Mouse (Mus musculus) brain, adult 2 months (tissue): ENCODE measurements around the gene Fgfr2.
A peak's percentile ranks its signal among the peaks of the same experiment; 100 is the strongest.

ENCODE experiments used
- DNase-seq: peaks from one replicate; pipeline ENCODE4 v3.0.0; 2011; ENCODE audit warnings: low read depth, low spot score

Fgfr2 gene

DNA sequence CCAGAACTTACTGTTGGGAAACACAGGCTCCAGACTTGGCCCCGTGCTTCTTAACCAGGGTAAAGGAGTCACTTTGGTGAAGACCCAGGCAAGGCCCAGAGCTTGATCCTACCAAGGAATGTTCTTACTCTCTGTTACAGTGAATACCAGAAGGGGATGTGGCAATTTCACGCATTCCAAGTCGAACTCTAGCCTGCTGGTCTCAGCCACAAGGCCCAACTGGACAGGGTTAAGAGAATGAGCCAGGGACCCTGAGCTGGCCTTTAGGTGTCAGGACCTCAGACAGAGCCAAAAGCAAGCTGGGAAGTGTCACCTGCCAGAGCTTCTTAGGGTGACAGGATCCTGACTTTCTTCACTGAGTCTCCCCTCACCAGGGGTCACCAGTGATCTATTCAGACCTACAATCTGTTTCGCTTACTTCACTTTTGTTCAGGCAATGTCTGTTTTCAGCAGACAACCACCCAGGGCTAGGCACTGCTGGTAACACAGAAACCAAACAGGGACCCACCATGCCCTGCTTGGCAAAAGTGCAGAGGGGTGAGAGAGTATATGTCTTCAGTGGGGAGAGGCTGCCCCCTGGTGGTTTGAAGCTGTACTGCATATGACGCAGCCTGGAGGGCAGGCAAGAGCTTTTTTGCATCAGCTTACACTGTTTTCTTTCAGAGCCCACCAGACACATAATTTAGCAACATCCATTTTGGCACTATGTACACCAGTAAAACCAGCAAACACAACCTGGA is 1241.1 kb downstream of the Fgfr2 start:
- DNase-seq, result peak; percentile 57

DNA sequence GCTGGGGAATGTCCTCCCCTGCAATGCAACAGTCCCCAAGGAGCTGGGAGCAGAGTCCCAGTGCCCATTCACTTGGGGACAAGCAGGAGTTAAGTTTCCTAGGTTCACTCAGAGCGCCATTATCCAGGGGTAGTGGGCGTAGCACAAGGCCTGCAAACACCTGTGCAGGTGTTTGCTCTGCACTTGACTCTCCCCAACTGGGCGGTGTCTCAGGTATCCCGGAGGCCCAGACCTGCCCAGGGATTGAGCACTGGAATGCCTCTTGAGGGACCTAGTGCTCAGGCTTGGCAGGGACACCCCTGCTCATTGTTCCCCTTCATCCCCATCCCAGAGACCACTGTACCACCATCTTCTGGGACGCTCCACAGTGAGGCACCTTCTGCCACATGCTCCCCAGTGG is 1243.0 kb downstream of the Fgfr2 start:
- no peak for DNase-seq

DNA sequence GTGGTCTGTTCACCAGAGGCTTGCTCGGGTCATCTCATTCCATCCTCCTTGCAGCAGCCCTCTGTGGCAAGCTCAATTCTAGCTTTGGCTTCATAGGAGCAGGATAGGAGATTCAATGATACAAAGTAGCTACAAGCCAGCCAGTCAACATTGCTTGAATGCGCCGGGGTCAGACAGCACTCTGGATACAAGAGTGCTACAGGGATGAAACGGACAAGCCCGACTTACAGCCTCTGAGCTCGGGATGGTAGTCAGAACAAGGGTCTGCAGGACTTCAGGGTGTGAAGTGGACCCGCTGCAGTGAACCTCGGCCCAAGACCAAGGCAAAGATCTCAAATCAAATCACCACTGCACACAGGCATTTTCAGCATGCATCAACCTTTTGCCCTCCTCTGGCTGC is 1244.3 kb downstream of the Fgfr2 start:
- no peak for DNase-seq

DNA sequence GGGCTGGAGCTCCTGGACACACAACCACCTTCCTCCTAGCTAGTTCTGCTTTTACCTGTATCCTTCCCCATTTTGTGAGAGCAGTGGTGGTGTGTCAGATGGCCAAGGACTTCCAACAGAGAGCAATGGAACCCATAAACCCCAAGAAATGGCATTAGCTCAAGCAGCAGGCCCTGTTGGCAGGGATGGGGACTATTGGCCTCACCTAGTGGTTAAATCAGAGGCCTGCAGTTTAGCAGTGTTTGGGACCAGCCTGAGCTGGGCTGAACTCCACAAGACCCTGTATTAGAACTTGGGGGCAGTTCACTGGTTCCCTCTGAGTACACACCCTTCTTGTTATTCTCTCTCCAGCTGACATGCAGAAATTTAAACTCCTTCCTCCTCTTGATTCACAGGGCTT is 1262.0 kb downstream of the Fgfr2 start:
- no peak for DNase-seq

DNA sequence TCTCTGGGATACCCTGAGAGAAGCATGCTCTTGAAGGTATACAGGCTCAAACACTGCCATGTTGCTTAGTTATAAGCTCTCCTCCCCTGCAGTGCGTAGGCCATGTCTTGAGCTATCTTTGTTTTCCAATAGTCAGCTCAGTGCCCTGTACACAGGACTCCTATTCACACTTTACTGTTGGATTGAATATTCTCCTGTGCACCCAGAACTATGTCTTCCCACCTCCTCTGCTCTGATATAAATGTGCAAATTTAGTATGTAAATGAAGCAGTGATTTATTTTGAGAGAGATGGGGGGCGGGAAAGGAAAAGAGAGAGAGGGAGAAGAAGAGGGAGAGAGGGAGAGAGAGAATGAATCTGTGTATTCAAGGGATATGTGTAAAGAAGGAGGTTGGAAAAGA is 1267.5 kb downstream of the Fgfr2 start:
- peak; percentile 79 for DNase-seq

DNA sequence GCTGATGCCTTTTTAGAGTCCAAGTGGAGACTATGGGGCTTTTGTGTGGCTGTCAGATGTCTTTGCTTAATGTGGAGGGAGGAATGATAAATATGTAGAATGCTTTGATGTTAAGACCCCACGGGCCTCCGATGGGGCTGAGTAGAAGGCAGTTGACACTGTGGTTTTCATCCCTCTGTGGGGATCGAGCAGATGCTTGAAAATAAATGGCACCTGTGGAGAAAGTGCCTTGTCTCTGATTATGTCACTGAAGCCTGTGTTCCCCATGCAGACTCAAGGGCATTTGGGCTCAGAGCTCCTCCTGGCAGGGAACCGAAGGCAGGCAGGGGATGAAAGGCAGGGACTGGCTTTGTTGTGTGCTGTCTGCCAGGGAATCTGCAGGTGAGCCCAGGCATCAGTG is 1272.6 kb downstream of the Fgfr2 start:
- peak; percentile 35 for DNase-seq

DNA sequence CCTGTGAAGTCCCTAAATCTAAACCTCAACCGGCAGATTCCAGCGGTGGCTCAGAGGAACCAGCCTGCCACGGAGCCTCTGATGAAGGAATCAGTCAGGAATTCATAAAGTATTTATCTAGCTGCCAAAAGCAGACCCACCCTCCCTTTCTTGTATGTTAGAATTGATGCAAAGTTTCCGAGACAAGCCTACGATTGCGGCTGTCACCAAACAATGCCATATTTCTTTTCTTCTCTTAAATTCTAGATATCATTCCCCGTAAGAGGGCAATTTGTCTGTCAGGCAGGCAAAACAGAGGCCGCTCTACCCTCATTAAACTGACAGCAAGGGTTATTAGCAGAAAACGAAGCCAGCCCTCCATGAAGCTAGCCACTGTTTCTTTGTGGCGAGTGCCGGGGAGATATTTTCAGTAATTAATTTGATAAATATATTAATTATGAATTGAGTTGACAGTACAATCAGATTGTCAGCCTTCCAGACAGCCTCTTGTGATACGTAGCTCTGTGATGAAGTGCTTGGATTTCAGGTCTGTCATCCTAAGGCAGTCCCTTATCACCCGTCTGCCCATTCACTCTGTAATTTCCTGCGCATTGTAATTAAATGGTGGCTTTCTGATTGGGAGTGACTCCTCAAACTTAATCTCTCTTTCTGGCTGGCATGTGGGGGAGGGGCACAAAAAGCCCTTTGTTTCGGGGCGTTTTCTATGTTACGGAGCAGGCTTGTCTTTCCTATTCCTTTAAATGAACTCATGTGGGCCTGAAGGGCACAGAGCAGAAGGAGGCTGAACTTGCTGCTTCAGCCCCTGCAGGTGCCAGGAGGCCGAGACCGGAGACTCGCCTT is 1276.9 kb downstream of the Fgfr2 start:
- no peak for DNase-seq

DNA sequence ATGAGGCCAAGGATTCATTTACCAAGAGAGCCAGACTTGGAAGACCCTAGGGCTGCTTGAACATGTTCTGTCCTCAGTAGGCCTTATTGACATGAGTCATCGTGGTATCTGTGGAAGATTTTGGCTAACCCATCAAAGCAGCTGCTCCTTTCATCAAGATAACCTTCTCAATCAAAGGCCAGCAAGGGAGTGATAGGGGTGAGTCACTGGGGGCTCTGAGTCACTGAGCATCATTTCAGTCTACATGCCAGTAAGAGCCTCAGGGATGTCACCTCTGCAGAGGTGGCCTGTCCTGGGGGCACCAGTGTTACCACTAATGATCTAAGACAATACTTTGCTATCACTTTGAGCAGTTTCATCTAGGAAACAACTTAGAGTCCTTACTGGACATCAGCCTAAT is 1292.9 kb downstream of the Fgfr2 start:
- no peak for DNase-seq

DNA sequence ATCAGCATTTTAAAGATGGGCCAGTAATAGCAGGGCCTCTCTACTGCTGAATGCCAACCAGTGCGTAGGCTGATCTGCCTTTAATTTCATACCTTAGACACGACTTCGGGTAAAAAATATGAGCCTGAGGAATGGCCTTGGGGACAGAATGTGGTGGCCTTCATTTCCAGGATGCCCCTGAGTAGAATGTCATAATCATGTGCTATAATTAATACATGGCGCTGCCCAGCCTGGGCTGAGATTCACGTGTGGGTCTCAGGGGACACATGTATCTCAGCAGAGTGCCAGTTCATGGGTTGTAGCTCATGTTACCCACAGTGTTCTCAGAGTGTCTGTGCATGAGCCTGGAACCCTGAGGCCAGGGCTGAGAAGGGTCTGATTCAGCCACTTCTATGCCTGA is 1296.3 kb downstream of the Fgfr2 start:
- DNase-seq, result no peak

DNA sequence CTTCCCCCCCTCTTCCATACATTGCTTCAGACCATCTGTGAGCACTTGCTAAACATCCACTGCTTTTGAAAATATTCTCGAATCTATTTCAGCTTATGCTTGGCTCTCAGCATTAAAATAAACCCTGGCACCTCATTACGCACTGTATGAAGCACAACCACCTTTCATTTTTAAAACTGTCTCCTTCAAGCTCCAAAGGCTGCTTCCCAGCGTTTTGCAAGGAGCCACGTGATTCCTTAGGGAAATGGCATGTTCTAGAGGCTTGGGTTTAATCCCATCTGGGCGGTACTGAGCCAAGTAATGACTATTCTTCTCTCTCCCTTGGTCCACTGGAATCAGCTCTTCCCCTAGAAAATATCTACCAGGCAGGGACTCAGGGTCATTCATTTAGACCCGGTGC is 1305.2 kb downstream of the Fgfr2 start:
- DNase-seq, result peak; percentile 70

DNA sequence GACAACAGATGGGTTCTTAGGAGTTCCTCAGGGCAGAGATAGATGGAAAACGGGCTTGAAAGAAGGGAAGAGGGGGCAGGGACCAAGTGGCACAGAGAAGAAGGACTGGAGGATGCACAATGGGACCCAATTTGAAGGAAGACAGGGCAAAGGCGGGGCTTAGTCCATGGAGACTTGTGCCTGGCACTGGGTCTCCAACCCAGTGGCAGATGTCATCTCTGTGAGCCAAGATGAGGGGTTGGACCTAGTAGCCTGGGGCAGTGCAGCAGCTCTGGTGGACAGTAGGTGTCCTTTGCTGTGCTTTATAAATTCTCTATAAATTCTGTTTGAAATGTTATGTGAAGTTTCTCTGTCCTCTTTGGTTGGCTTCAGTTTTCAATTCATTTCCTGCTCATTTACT is 1306.5 kb downstream of the Fgfr2 start:
- no peak for DNase-seq

DNA sequence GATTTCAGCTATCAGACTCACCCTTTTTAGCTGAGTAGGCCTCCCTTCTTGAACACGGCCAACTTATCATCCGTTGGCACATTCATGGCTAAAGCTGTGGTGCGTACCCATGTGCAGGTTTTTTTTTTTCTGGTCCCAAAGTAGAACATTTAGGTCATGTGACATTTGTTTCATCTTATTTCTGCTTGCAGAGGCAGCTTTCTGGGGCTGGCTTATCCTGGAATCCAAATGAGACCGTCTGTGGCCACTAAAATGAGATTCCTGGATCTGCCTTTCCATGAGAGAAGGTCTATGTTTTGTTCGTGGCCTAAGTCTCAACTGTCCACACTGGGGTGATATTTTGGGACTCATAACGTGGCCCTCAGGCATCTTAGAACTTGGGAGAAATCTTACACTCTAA is 1311.0 kb downstream of the Fgfr2 start:
- peak; percentile 25 for DNase-seq

DNA sequence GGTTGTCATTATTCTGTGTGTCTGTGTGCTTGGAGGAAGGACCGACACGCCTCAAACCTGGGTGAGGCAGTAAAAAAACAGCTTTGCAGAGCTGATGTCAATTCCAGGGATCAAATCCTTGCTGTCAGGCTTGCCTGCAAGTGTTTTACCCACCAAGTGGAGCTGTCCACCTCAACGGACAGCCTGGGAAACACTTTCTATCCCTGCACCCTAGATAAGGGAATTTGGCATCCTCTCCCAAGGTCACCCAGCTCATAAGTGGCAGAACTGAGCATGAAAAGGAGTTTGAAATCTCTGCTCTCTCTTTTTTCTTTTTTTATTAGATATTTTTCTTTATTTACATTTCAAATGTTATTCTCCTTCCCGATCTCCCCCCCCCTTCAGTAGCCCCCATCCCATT is 1312.2 kb downstream of the Fgfr2 start:
- DNase-seq, result no peak

DNA sequence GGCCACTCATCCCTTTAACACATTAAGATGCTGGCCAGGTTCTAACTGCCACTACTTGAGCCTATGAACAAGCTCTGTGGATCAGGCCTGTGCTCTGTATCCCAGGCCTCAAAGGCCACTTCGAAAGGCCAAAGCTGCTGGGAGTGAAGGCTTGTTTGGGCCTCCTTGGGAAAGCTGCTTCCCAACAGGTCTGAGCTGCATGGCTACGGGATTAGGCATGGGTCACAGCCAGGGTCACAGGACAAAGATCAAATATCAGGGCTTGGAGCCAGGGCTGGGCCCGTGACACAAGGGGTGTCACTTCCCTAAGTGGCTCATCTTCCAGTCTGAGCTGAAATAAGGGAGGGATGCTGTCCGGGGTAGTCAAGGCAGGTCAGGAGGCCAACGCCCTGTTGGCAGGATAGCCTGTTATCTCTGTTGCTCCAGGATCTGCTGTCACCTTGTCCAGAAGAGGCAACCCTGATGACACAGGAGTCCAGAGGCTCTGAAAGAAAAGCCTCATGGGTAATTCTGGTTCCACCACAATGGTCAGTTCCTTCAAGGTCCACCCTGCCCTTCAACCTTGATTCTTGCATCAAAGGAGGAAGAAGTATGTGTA is 1313.5 kb downstream of the Fgfr2 start:
- DNase-seq, result no peak

DNA sequence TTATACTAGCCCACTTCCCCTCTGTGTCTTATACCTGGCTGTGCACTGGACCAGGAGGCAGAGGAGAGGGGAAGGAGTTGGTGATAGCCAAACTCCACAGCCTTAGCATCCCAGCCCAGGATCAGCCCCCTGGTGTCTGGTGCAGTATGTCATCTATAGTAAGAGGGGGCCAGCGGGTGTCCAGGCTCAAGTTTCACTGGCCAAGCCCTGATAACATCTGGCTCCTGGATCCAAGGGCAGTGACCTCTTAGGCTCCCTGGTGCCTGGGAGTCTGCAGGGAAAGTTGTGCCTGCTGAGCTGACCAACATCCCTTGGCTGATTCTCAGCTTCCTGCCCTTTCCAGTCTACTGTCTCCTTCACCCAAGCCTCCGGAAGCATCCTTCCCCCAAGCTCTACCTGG is 1315.9 kb downstream of the Fgfr2 start:
- no peak for DNase-seq

DNA sequence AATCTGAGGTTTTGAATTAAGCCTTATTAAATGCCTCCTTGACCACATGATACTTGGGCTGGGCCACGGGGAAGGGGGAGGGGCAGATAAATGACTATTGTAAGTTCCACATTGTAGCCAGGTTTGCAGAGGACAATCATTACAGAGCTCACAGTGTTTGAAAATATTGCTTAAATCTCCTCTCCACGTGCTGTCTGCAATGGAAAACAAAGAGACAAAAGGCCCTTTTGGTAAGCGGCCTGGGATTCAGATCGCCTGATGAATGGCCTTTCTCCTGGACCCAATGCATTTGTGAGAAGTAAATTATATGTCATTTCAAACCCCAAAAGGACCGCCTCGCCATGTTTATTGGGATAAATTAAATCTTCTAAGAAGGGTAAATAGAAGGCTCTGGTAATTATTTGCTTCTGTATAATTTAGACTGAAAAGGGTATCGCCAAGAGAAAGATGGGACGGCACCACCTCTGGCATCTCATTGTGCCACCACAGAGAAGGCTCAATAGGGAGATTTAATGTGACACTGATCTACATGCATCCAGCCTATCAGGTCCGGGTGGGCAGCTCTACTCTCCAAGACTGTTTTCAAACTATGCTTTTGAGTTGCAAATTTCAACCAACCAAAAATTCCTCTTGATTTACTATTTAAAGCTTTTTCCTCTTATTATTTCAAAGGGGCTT is 1317.5 kb downstream of the Fgfr2 start:
- DNase-seq, result peak; percentile 18

DNA sequence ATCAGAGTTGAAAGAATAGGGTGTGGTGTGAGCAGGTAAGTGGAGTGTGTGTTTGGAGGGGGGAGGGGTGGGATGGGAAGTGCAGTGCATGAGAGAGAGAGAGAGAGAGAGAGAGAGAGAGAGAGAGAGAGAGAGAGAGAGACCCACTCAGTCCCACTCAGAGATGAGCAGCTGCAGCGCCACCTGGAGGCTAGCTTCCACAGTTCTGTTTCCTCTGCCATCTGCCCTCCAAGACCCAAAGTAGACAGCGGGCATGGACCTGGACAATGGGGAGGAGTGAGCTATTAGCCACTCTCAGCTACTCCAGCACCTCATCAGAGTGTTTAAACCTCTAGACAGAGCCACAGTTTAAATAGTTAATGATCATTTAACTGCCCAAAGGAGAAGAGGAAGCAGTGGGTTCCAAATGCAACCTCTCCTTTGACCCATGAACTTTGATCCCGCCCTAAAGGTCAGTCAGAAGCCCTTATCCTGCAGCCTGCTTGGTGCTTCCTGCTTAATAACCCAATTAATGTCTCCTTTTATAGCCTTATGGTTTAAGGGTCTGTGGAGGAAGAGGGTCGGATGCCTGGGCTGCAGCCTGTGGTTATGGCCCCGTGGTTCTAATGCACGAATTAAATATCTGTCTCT is 1322.6 kb downstream of the Fgfr2 start:
- no peak for DNase-seq

DNA sequence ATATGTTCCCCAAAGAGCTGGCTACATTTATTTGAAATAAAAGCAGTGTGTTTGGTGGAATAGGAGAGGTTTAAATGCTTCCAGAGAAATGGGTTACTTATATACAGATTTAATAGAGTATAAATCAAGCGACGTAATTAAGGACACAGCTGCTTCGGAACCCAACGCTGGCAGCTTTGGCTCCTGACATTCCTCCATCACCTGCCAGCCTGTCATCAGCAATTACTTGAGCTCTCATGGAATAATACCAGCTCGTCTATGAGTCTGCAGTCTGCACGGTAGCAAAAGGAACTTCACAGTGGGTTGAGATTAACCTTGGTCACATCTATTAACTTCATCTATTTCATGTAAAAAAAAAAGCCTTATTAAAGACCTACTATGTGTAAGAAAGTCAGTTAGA is 1326.0 kb downstream of the Fgfr2 start:
- DNase-seq, result no peak

DNA sequence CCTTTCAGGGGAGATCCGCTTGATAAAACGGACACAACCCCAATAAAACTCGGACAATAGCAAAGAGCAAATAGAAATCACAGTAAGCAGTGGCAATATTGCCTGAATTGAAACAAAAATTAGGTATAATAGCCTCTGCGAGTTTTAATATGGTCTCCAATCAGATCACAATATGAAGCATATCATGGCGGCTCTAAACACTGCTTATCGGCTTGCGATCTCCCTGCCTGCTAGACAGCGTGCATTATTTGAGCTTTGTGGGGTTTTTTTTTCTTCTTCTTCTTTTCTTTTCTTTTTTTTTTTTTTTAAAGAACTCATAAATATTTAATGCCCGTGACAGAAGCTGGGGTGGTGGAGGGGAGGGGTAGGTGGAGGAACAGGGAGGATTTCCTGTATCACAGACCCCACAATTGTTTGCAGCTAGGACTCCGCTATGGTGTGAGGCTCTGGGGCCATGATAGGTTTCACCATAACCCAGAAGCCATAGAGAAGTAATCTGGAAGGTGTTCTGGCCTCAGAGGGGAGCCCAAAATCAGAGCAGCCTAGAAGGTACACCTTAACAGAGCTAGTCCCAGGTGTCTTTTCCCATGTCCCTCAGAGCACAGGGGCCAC is 1334.4 kb downstream of the Fgfr2 start:
- no peak for DNase-seq

DNA sequence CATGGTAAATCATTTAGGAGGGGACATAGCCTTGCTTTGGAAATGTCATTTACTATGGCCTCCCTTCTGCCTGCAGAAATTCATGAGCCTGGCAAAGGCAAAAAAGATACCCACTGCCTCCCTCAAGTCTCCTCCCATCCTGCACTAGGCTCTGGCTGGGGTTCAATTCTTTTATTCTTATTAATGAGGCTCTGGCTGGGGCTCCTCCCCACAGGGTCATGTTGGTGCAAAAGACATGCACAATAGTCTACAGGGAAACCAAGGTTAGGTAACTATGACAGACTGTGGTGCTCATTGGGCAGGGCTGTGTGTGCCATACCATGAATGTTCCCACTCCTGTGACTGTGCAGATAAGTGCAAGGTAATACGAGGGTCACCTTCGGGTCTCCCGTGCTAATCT is 1337.4 kb downstream of the Fgfr2 start:
- no peak for DNase-seq

DNA sequence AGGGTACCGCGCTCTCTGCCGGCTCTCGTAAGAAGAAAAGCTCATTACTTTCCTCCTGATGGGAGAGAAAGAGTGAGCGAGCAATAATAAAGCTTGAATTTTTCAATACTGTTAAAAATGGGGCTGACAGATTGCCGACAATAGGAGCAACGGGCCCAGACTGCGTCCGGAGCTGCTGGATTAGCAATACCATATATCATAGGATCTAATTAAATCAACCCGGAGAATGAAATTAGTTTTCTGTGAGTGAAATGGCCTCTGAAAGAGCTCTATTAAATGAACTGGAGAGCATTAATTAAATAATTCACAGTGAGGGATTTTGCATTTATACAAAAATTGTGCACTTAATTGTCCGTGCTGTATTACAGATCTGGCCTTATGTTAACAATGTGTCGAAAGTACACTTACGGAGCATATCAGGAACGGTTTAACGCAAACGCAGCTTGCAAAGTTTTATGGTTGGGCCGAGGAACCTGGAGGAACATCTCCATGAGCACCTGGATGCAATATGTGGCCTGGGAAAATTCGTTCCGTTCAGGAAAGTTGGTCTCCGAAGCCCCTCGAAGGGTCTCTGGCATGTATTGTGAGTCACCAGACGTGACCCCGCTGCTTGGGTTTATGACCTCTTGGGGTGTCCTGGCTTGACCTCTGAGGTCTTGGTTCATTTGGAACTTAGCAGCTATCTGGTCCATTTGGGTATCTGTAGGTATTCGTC is 1344.7 kb downstream of the Fgfr2 start:
- DNase-seq, result peak; percentile 14
